In the genomic region with DNA sequence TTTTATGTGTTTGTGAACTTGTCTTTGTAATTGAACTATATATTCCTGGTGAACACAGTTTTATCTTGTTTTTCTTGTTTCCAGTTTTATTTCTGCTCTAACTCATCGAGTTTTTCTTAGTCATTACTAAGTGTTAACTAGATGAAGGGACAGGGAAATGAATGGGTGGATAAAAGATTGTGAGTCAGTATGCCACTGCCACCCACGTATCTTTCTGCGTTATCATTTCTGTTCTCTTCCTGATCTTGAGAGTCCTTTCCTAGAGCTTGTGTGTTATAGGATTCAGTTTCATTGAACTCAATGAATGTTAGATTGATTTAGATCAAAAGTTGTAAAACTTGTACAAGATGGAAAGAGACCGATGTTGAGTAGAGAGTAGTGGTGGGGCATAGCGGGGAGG, we compare ENCODE assay signal across 24 mouse cellular contexts.
"Had no signal": no experiment of that assay in that cellular context is flagged by ENCODE, and none has a peak within 500 bp of the region (broad histone marks: within the 10 kb centered on the region; RNA-seq: fewer than 3 reads in every experiment).

No protein-coding gene starts in this region.

- H3K27me3 ChIP-seq: heart, embryonic 12.5 days; hindbrain, embryonic 12.5 days; intestine, embryonic 15.5 days; limb, embryonic 12.5 days; liver, embryonic 13.5 days had no signal

- H3K9ac ChIP-seq: heart, embryonic 12.5 days; hindbrain, embryonic 12.5 days; hindbrain, embryonic 14.5 days; intestine, embryonic 15.5 days; limb, embryonic 12.5 days; liver, embryonic 13.5 days had no signal

- H3K27ac ChIP-seq: gastrocnemius, adult 2 months; heart, embryonic 10.5 days; hindbrain, embryonic 10.5 days; hindbrain, embryonic 12.5 days; hindbrain, embryonic 14.5 days; intestine, embryonic 15.5 days; layer of hippocampus, adult 2 months; limb, embryonic 10.5 days; limb, embryonic 12.5 days; liver, embryonic 13.5 days had no signal

- ATAC-seq: inflammation-experienced regulatory T-cells, adult 6 months; intestine, embryonic 15.5 days; intestine, postnatal 0 days had no signal

- H3K4me1 ChIP-seq: heart, embryonic 10.5 days; heart, embryonic 12.5 days; hindbrain, embryonic 10.5 days; hindbrain, embryonic 12.5 days; intestine, embryonic 15.5 days; limb, embryonic 10.5 days; liver, embryonic 13.5 days had no signal

- H3K9me3 ChIP-seq: heart, embryonic 10.5 days; heart, embryonic 12.5 days; hindbrain, embryonic 10.5 days; hindbrain, embryonic 12.5 days; intestine, embryonic 15.5 days; limb, embryonic 10.5 days; limb, embryonic 12.5 days; liver, embryonic 13.5 days had no signal

- H3K4me3 ChIP-seq: gastrocnemius, adult 2 months; heart, embryonic 10.5 days; heart, embryonic 12.5 days; hindbrain, embryonic 10.5 days; hindbrain, embryonic 12.5 days; intestine, embryonic 15.5 days; layer of hippocampus, adult 2 months; limb, embryonic 10.5 days; limb, embryonic 12.5 days; liver, embryonic 13.5 days had no signal

- DNase-seq: gastrocnemius, adult 2 months; gastrocnemius, postnatal 10 days; gastrocnemius, postnatal 25 days; heart, adult 18-20 months; heart, postnatal 10 days; heart, postnatal 4 days; kidney, adult 18-20 months; kidney, adult 8-10 months; kidney, postnatal 10 days; kidney, postnatal 25 days; kidney, postnatal 4 days; liver; liver, embryonic 13.5 days had no signal
